Mouse (Mus musculus) spleen, adult 2 months (tissue): ENCODE measurements around the gene Slc22a15.

Source experiments
- CTCF ChIP-seq: fragments of 200-500 bp; IDR thresholded peaks from 2 replicates; pipeline ENCODE4 v1.5.1; 2011; ENCODE audit warnings: mild to moderate bottlenecking, inconsistent platforms; ENCODE audit not compliant: insufficient read depth, insufficient read length, insufficient replicate concordance; ENCODE audit errors: extremely low read depth
- POLR2A ChIP-seq: fragments of 200-500 bp; IDR thresholded peaks from 2 replicates; pipeline ENCODE4 v1.6.1; 2011; ENCODE audit warnings: low read depth, low read length, inconsistent platforms

- TF ChIP-seq CTCF (no peak), POLR2A (no peak)
Measured at GRCm38 (mm10) chr3:101859740-101860139, 64.5 kb downstream of the Slc22a15 start.
